Mouse (Mus musculus) bone marrow macrophage, adult 2 months (primary cell): ENCODE results near the gene Mrps26.

Experiments
- CTCF ChIP-seq: IDR thresholded peaks from 2 replicates; pipeline ENCODE4 v1.5.1; 2012; ENCODE audit warnings: low read depth, mild to moderate bottlenecking, low read length, moderate library complexity
- POLR2A ChIP-seq: IDR thresholded peaks from 2 replicates; pipeline ENCODE4 v1.6.1; 2012; ENCODE audit warnings: mild to moderate bottlenecking, low read depth, low read length, borderline replicate concordance

GRCm38 (mm10) chr2:130578148-130578547 is 14.6 kb downstream of the Mrps26 start:
- TF ChIP-seq POLR2A (no peak), CTCF (peak; percentile 37; the same call in 1 of the 2 replicates)
